Mouse (Mus musculus): ENCODE data around the gene Naa80. TPM values are rescaled to one million over a fixed set of nuclear protein-coding genes. Genes with fewer than 3 reads are reported as not detected.
A peak's percentile ranks its signal among the peaks of the same experiment; 100 is the strongest.

Naa80 gene
- polyA plus RNA-seq (2012; rRNA removed) (38.7 and 57.8 TPM in 2 replicates), polyA plus RNA-seq (2014; fragmentation: Nextera tagmentation; extraction: Ambion mirVana) (17.2 and 18.8 TPM in 2 replicates)

DNA sequence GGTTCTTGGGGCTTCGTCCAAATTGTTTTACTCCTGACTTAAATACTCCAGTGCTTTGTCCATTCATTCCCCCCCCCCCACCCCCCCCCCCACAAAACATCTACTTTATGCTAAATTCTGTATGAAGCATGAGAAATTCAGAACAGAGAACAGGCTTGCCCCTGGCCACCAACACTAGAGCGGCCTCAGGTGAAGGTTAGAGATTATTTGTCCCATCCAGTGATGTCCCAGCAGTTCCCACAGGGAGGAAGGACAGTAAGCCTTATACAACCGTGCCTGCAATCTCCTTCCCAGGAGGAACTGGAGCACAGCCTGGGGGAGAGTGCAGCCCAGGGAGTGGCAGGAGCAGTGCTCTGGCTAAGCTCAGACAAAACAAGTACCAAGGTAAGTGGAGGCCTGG lies at the start of gene Naa80:
Gene Naa80, plus strand, starts transcription at position 301 of the 400 bp plus-strand sequence.
- Histone ChIP-seq H3K36me3 (ENCODE audit: control insufficient read depth, insufficient read depth, low read length) (peaks cover 15% of the 10 kb centered on the region), H3K27ac (replicated peaks; ENCODE audit: low read depth, low read length) (no peak within 1 kb of the TSS), H3K27me3 (ENCODE audit: control insufficient read depth, insufficient read depth, low read length) (no peaks in the 10 kb centered on the region), H3K9ac (ENCODE audit: low read depth, low read length, severe bottlenecking) (no peak within 1 kb of the TSS), H3K4me2 (replicated peaks; ENCODE audit: low read depth, low read length, severe bottlenecking) (0 out of 2 replicates have a peak within 1 kb of the TSS, but pooled peaks have one; percentile 83), H3K9me3 (ENCODE audit: control insufficient read depth, low read length) (no peaks in the 10 kb centered on the region), H3K4me1 (ENCODE audit: control insufficient read depth, insufficient read depth, low read length) (peaks cover 30% of the 10 kb centered on the region), H3K4me3 (replicated peaks; ENCODE audit: low read length) (no peak within 1 kb of the TSS)
- 78% methylated on average over 3 of the region's 3 CpGs for WGBS
- DNase-seq (ENCODE audit: low spot score) = no peak
- TF ChIP-seq POLR2A (IDR thresholded peaks at IDR 0.05; ENCODE audit: borderline replicate concordance, extremely low read depth, insufficient read depth, insufficient read length) = no peak
- no peak for ATAC-seq (ENCODE audit: low FRiP score, low read depth)

DNA sequence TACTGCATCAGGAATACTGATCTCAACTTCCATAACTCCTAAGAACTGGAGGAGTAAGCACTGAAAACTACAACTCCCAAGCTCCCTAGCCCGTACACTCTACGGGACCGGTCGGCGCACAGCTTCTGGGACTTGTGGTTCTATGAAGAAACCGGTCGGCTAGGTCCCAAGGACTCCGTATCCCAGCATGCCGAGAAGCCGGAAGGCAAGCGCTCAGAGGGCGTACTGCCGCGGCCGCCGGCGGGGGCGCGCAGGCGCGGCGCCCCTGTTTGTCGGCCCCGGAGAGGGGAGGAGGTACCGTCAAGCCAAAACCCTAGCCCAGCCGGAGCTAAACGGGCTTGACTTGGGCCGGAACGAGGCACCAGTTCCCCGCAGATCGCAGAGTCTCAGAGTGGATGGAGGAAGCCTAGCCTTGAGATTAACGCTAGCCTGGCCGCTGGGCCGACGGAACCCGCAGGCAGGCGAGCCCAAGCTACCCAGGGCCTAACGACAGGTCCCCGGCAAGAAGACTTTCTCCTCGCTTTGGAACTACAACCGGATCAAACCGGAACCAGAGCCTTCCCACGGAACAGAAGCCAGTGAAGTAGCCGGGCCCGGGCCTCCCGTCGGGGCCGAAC lies 44.8 kb upstream of the Naa80 start, which contains the start of gene Tmem115:
Gene Tmem115, plus strand, starts transcription at position 155 of the 617 bp plus-strand sequence.
- H3K4me3 ChIP-seq (replicated peaks; ENCODE audit: low read length) = peak within 1 kb of the TSS; percentile 89
- ATAC-seq (ENCODE audit: low FRiP score, low read depth) (peak; percentile 99), DNase-seq (ENCODE audit: low spot score) (peak; percentile 99)
- peaks cover 22% of the 10 kb centered on the region for H3K4me1 ChIP-seq (ENCODE audit: control insufficient read depth, insufficient read depth, low read length)
- WGBS = under 1% methylated on average over 48 of the region's 48 CpGs
- peak; percentile 69; the same call in 1 of the 2 replicates for TF ChIP-seq POLR2A (IDR thresholded peaks at IDR 0.05; ENCODE audit: borderline replicate concordance, extremely low read depth, insufficient read depth, insufficient read length)
- H3K27me3 ChIP-seq (ENCODE audit: control insufficient read depth, insufficient read depth, low read length) = no peaks in the 10 kb centered on the region
- H3K9me3 ChIP-seq (ENCODE audit: control insufficient read depth, low read length) = no peaks in the 10 kb centered on the region
- peak within 1 kb of the TSS; percentile 73 for H3K27ac ChIP-seq (replicated peaks; ENCODE audit: low read depth, low read length)
- H3K36me3 ChIP-seq (ENCODE audit: control insufficient read depth, insufficient read depth, low read length) = peaks cover 19% of the 10 kb centered on the region
- H3K4me2 ChIP-seq (replicated peaks; ENCODE audit: low read depth, low read length, severe bottlenecking) = peak within 1 kb of the TSS; percentile 96
- H3K9ac ChIP-seq (ENCODE audit: low read depth, low read length, severe bottlenecking) = peak within 1 kb of the TSS; percentile 91

DNA sequence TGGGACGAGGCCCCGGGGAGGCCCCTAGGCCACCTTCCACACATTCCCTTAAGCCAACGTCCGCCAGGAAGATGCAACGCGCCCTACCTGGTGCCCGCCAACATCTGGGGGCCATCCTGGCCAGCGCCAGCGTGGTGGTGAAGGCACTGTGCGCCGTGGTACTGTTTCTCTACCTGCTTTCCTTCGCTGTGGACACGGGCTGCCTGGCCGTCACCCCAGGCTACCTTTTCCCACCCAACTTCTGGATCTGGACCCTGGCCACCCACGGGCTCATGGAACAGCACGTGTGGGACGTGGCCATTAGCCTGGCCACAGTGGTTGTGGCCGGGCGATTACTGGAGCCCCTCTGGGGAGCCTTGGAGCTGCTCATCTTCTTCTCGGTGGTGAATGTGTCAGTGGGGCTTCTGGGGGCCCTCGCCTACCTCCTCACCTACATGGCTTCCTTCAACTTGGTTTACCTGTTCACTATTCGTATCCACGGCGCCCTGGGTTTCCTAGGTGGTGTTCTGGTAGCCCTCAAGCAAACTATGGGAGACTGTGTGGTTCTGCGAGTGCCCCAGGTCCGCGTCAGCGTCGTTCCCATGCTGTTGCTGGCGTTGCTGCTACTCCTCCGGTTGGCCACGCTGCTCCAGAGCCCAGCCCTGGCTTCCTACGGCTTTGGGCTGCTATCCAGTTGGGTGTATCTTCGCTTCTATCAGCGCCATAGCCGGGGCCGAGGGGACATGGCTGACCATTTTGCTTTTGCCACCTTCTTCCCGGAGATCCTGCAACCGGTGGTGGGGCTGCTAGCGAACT lies 44.1 kb upstream of the Naa80 start:
- ATAC-seq (ENCODE audit: low FRiP score, low read depth) (no peak), DNase-seq (ENCODE audit: low spot score) (no peak)
- H3K27me3 ChIP-seq (ENCODE audit: control insufficient read depth, insufficient read depth, low read length) = no peaks in the 10 kb centered on the region
- TF ChIP-seq POLR2A (IDR thresholded peaks at IDR 0.05; ENCODE audit: borderline replicate concordance, extremely low read depth, insufficient read depth, insufficient read length) = no peak
- under 1% methylated on average over 39 of the region's 40 CpGs for WGBS
- H3K4me2 ChIP-seq (replicated peaks; ENCODE audit: low read depth, low read length, severe bottlenecking) = peak overlapping the region; percentile 96
- H3K4me1 ChIP-seq (ENCODE audit: control insufficient read depth, insufficient read depth, low read length) = peaks cover 22% of the 10 kb centered on the region
- H3K27ac ChIP-seq (replicated peaks; ENCODE audit: low read depth, low read length) = peak overlapping the region; percentile 73
- no peaks in the 10 kb centered on the region for H3K9me3 ChIP-seq (ENCODE audit: control insufficient read depth, low read length)
- peaks cover 26% of the 10 kb centered on the region for H3K36me3 ChIP-seq (ENCODE audit: control insufficient read depth, insufficient read depth, low read length)
- H3K9ac ChIP-seq (ENCODE audit: low read depth, low read length, severe bottlenecking) = peak overlapping the region; percentile 91
- peak overlapping the region; percentile 89 for H3K4me3 ChIP-seq (replicated peaks; ENCODE audit: low read length)

DNA sequence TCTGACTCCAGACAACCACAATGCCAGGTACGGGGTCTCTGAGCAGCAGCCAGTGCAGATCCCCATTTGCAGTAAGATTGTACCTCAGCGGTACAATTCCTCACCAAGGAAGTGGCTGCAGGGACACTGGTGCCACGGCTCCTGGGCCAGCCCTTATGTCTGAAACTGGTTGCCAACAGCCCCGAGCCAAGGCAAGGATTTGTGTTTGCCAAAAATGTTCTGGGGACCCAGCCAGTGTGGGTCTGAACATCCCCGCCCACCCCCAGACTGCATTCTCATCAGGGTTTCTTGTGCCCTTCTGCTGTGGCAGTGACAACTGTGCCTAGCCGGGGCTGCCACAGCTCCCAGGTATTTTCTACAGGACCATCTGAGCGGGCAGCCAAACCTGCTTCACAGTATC lies 40.5 kb upstream of the Naa80 start:
- ATAC-seq (ENCODE audit: low FRiP score, low read depth) = no peak
- Histone ChIP-seq H3K4me2 (replicated peaks; ENCODE audit: low read depth, low read length, severe bottlenecking) (no peak overlapping the region), H3K27me3 (ENCODE audit: control insufficient read depth, insufficient read depth, low read length) (no peaks in the 10 kb centered on the region), H3K9ac (ENCODE audit: low read depth, low read length, severe bottlenecking) (no peak overlapping the region), H3K36me3 (ENCODE audit: control insufficient read depth, insufficient read depth, low read length) (peaks cover 32% of the 10 kb centered on the region), H3K4me1 (ENCODE audit: control insufficient read depth, insufficient read depth, low read length) (peaks cover 33% of the 10 kb centered on the region), H3K4me3 (replicated peaks; ENCODE audit: low read length) (no peak overlapping the region), H3K27ac (replicated peaks; ENCODE audit: low read depth, low read length) (no peak overlapping the region), H3K9me3 (ENCODE audit: control insufficient read depth, low read length) (no peaks in the 10 kb centered on the region)
- TF ChIP-seq POLR2A (IDR thresholded peaks at IDR 0.05; ENCODE audit: borderline replicate concordance, extremely low read depth, insufficient read depth, insufficient read length) = no peak
- WGBS = 88% methylated on average over 7 of the region's 7 CpGs
- DNase-seq (ENCODE audit: low spot score) = no peak

- ATAC-seq (ENCODE audit: low FRiP score, low read depth) (no peak), DNase-seq (ENCODE audit: low spot score) (no peak)
- peaks cover 32% of the 10 kb centered on the region for H3K36me3 ChIP-seq (ENCODE audit: control insufficient read depth, insufficient read depth, low read length)
- TF ChIP-seq POLR2A (IDR thresholded peaks at IDR 0.05; ENCODE audit: borderline replicate concordance, extremely low read depth, insufficient read depth, insufficient read length) = no peak
- H3K9me3 ChIP-seq (ENCODE audit: control insufficient read depth, low read length) = no peaks in the 10 kb centered on the region
- H3K4me3 ChIP-seq (replicated peaks; ENCODE audit: low read length) = no peak overlapping the region
- no peak overlapping the region for H3K4me2 ChIP-seq (replicated peaks; ENCODE audit: low read depth, low read length, severe bottlenecking)
- WGBS = 90% methylated on average over 3 of the region's 3 CpGs
- H3K4me1 ChIP-seq (ENCODE audit: control insufficient read depth, insufficient read depth, low read length) = peaks cover 33% of the 10 kb centered on the region
- no peak overlapping the region for H3K9ac ChIP-seq (ENCODE audit: low read depth, low read length, severe bottlenecking)
- H3K27ac ChIP-seq (replicated peaks; ENCODE audit: low read depth, low read length) = no peak overlapping the region
- no peaks in the 10 kb centered on the region for H3K27me3 ChIP-seq (ENCODE audit: control insufficient read depth, insufficient read depth, low read length)
These were observed 40.0 kb upstream of the Naa80 start for GRCm38 (mm10) chr9:107538711-107539110.
